Mouse (Mus musculus): ENCODE data around the gene Dscam.
A peak's percentile ranks its signal among the peaks of the same experiment; 100 is the strongest.

Dscam gene

GRCm38 (mm10) chr16:96716633-96717032 is 453.9 kb downstream of the Dscam start:
- no peak for DNase-seq

- no peak for DNase-seq
Measured at GRCm38 (mm10) chr16:96711935-96712334, 458.6 kb downstream of the Dscam start.

GRCm38 (mm10) chr16:96700551-96700950 is 470.0 kb downstream of the Dscam start:
- no peak for DNase-seq

GRCm38 (mm10) chr16:96695882-96696281 is 474.7 kb downstream of the Dscam start:
- DNase-seq: peak; percentile 42

- DNase-seq: peak; percentile 64
Measured at GRCm38 (mm10) chr16:96691576-96691975, 479.0 kb downstream of the Dscam start.

- DNase-seq: peak; percentile 10
Measured at GRCm38 (mm10) chr16:96690052-96690451, 480.5 kb downstream of the Dscam start.

- DNase-seq: peak; percentile 5
Measured at GRCm38 (mm10) chr16:96689419-96689818, 481.1 kb downstream of the Dscam start.

GRCm38 (mm10) chr16:96685065-96685464 is 485.5 kb downstream of the Dscam start:
- DNase-seq: peak; percentile 84

GRCm38 (mm10) chr16:96684581-96684980 is 486.0 kb downstream of the Dscam start:
- DNase-seq: no peak

GRCm38 (mm10) chr16:96682289-96682972 is 488.1 kb downstream of the Dscam start:
- DNase-seq: peak; percentile 17

- DNase-seq: peak; percentile 83
Measured at GRCm38 (mm10) chr16:96679981-96680380, 490.6 kb downstream of the Dscam start.

- DNase-seq: peak; percentile 58
Measured at GRCm38 (mm10) chr16:96677471-96677870, 493.1 kb downstream of the Dscam start.

- DNase-seq: peak; percentile 80
Measured at GRCm38 (mm10) chr16:96676663-96677062, 493.9 kb downstream of the Dscam start.

GRCm38 (mm10) chr16:96673191-96673847 is 497.2 kb downstream of the Dscam start:
- peak; percentile 76 for DNase-seq

GRCm38 (mm10) chr16:96671603-96672374 is 498.8 kb downstream of the Dscam start:
- peak; percentile 83 for DNase-seq

GRCm38 (mm10) chr16:96669706-96670105 is 500.8 kb downstream of the Dscam start:
- DNase-seq: peak; percentile 73

GRCm38 (mm10) chr16:96668478-96668877 is 502.1 kb downstream of the Dscam start:
- DNase-seq: peak; percentile 53

- DNase-seq: peak; percentile 33
Measured at GRCm38 (mm10) chr16:96661073-96661472, 509.5 kb downstream of the Dscam start.

GRCm38 (mm10) chr16:96659275-96659674 is 511.3 kb downstream of the Dscam start:
- no peak for DNase-seq

GRCm38 (mm10) chr16:96655548-96655947 is 515.0 kb downstream of the Dscam start:
- no peak for DNase-seq

- no peak for DNase-seq
Measured at GRCm38 (mm10) chr16:96654054-96654453, 516.5 kb downstream of the Dscam start.

- no peak for DNase-seq
Measured at GRCm38 (mm10) chr16:96651444-96651843, 519.1 kb downstream of the Dscam start.

GRCm38 (mm10) chr16:96640101-96640500 is 530.5 kb downstream of the Dscam start:
- no peak for DNase-seq

GRCm38 (mm10) chr16:96635916-96636315 is 534.6 kb downstream of the Dscam start:
- DNase-seq: no peak

All from heart, adult 11 months (tissue).